Comparison of ENCODE assay signal across 8 mouse cellular contexts in the genomic region with DNA sequence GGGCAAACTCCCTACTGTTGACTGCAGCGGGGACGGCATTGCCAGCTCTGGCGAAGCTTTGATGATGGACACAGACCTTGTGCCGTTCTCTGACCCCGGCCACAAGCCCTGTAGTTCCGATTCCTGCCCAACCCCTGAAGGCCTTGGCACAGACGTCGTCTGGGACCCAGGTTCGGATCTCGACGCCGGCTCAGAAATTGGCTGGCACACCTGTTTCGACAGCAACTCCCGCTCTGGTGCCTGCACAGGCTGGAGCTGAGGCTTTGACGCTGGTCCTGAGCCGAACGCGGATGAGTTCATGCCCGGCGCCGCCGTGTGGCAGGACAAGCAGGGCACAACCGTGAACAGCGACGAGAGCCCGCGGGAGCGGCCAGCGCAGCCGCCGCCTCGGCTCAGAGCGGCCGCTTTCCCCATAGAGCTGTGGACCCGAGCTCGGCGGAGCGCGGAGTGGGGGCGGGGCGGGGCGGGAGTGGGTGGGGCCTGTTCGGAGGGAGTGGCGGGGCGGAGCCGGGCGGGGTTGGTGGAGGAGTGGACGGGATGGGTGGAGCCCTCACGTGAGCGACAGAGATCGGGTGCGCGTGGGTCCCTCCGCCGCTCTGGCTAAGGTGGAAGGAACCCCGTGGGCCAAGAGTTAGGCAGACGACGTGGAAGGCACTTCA. TPM values are rescaled to one million over a fixed set of nuclear protein-coding genes. Genes with fewer than 3 reads are reported as not detected.
DNase-seq lines count a peak whose midpoint lies in the region; ATAC-seq and TF ChIP-seq lines count a peak whose summit lies in the region.

Osbp2 (minus strand) TSS at position 450 of the 659 bp plus-strand sequence.

- peaks cover 10% of the 10 kb centered on the region for H3K4me1 ChIP-seq in heart, embryonic 15.5 days (replicated peaks)
- peaks cover 10% of the 10 kb centered on the region for H3K4me1 ChIP-seq in liver, embryonic 16.5 days (ENCODE audit: control insufficient read depth, low read depth, low read length)
- H3K4me1 ChIP-seq in neural tube, embryonic 12.5 days: 0 out of 2 replicates have a peak, but pooled peaks cover 4% of the 10 kb centered on the region
- peaks cover 7% of the 10 kb centered on the region; the same call in 1 of the 2 replicates for H3K4me1 ChIP-seq in stomach, embryonic 16.5 days (ENCODE audit: control insufficient read depth, insufficient read depth, low read length)

- H3K4me2 ChIP-seq in heart, embryonic 15.5 days: peak within 1 kb of the TSS; percentile 88
- peak within 1 kb of the TSS; percentile 64 for H3K4me2 ChIP-seq in liver, embryonic 16.5 days (ENCODE audit: low read depth, low read length)
- H3K4me2 ChIP-seq in neural tube, embryonic 12.5 days (replicated peaks): peak within 1 kb of the TSS; percentile 76
- H3K4me2 ChIP-seq in stomach, embryonic 16.5 days (ENCODE audit: low read depth, low read length): peak within 1 kb of the TSS; percentile 94

- H3ac ChIP-seq in C2C12 (ENCODE audit: control insufficient read depth, insufficient read length, low read depth): peak within 1 kb of the TSS; percentile 55

- H3K79me2 ChIP-seq in C2C12 (ENCODE audit: control insufficient read depth, insufficient read depth): no peaks in the 10 kb centered on the region

- no peak within 1 kb of the TSS for H3K27ac ChIP-seq in heart, embryonic 15.5 days
- no peak within 1 kb of the TSS for H3K27ac ChIP-seq in liver, embryonic 16.5 days (ENCODE audit: low read length)
- H3K27ac ChIP-seq in neural tube, embryonic 12.5 days: no peak within 1 kb of the TSS
- H3K27ac ChIP-seq in stomach, embryonic 16.5 days (ENCODE audit: low read length): no peak within 1 kb of the TSS

- WGBS in heart, embryonic 15.5 days: 4% methylated on average over 58 of the region's 58 CpGs
- WGBS in liver, embryonic 16.5 days (ENCODE audit: insufficient replicate concordance): 4% methylated on average over 54 of the region's 58 CpGs
- WGBS in neural tube, embryonic 12.5 days: 4% methylated on average over 53 of the region's 58 CpGs
- WGBS in stomach, embryonic 16.5 days: 4% methylated on average over 48 of the region's 58 CpGs

- no peaks in the 10 kb centered on the region for H3K36me3 ChIP-seq in C2C12 (ENCODE audit: control insufficient read depth, insufficient read depth)
- no peaks in the 10 kb centered on the region for H3K36me3 ChIP-seq in heart, embryonic 15.5 days
- no peaks in the 10 kb centered on the region for H3K36me3 ChIP-seq in liver, embryonic 16.5 days (ENCODE audit: control insufficient read depth, insufficient read depth)
- H3K36me3 ChIP-seq in neural tube, embryonic 12.5 days: no peaks in the 10 kb centered on the region
- H3K36me3 ChIP-seq in stomach, embryonic 16.5 days (ENCODE audit: control insufficient read depth, insufficient read depth, low read length): no peaks in the 10 kb centered on the region

- peak within 1 kb of the TSS; percentile 49 for H3K9ac ChIP-seq in heart, embryonic 15.5 days
- no peak within 1 kb of the TSS for H3K9ac ChIP-seq in liver, embryonic 16.5 days (ENCODE audit: low read depth, low read length)
- H3K9ac ChIP-seq in neural tube, embryonic 12.5 days: peak within 1 kb of the TSS; percentile 57
- H3K9ac ChIP-seq in stomach, embryonic 16.5 days (ENCODE audit: low read length): peak within 1 kb of the TSS; percentile 70

- no peaks in the 10 kb centered on the region for H3K27me3 ChIP-seq in C2C12 (ENCODE audit: control insufficient read depth, insufficient read depth, insufficient read length)
- peaks cover 11% of the 10 kb centered on the region; the same call in 1 of the 2 replicates for H3K27me3 ChIP-seq in heart, embryonic 15.5 days
- H3K27me3 ChIP-seq in liver, embryonic 16.5 days (ENCODE audit: control insufficient read depth, insufficient read depth, low read depth, low read length): peaks cover 25% of the 10 kb centered on the region
- H3K27me3 ChIP-seq in neural tube, embryonic 12.5 days (replicated peaks): peaks cover 5% of the 10 kb centered on the region; the same call in 1 of the 2 replicates
- H3K27me3 ChIP-seq in stomach, embryonic 16.5 days (ENCODE audit: control insufficient read depth, insufficient read depth, low read length): peaks cover 9% of the 10 kb centered on the region

- peak within 1 kb of the TSS; percentile 26 for H3K4me3 ChIP-seq in C2C12 (ENCODE audit: insufficient read depth, poor library complexity, severe bottlenecking)
- peak within 1 kb of the TSS; percentile 54 for H3K4me3 ChIP-seq in heart, embryonic 15.5 days
- peak within 1 kb of the TSS; percentile 40 for H3K4me3 ChIP-seq in liver, embryonic 16.5 days (ENCODE audit: low read depth, low read length)
- peak within 1 kb of the TSS; percentile 42 for H3K4me3 ChIP-seq in neural tube, embryonic 12.5 days
- peak within 1 kb of the TSS; percentile 53 for H3K4me3 ChIP-seq in stomach, embryonic 16.5 days (replicated peaks; ENCODE audit: low read length)

- TF ChIP-seq CTCF in C2C12 (IDR thresholded peaks at IDR 0.05; ENCODE audit: control insufficient read depth, insufficient read depth, insufficient read length): peak; percentile 55

- ATAC-seq in erythroid progenitor cell, adult 5-6 weeks (replicated peaks; ENCODE audit: low FRiP score, poor library complexity, severe bottlenecking): peak; percentile 78
- peak; percentile 91 for ATAC-seq in heart, embryonic 15.5 days (replicated peaks; ENCODE audit: insufficient number of reproducible peaks, insufficient read depth, low FRiP score, low read depth)
- ATAC-seq in liver, embryonic 16.5 days (ENCODE audit: low read depth): peak; percentile 94
- peak; percentile 92 for ATAC-seq in neural tube, embryonic 12.5 days (ENCODE audit: low FRiP score, low read depth)
- peak; percentile 95 for ATAC-seq in stomach, embryonic 16.5 days (ENCODE audit: insufficient read depth, low FRiP score)

- H3K79me3 ChIP-seq in C2C12 (ENCODE audit: low read depth): no peaks in the 10 kb centered on the region

- H3K9me3 ChIP-seq in heart, embryonic 15.5 days (replicated peaks): no peaks in the 10 kb centered on the region
- no peaks in the 10 kb centered on the region for H3K9me3 ChIP-seq in liver, embryonic 16.5 days (replicated peaks; ENCODE audit: control insufficient read depth, low read length)
- H3K9me3 ChIP-seq in neural tube, embryonic 12.5 days: no peaks in the 10 kb centered on the region
- no peaks in the 10 kb centered on the region for H3K9me3 ChIP-seq in stomach, embryonic 16.5 days (replicated peaks; ENCODE audit: control insufficient read depth, low read length)

- DNase-seq in c-Kit-negative CD71-positive TER-119-positive erythroid progenitor cells, embryonic 14.5 days (ENCODE audit: low read depth, low spot score): peak; percentile 12
- DNase-seq in kidney, postnatal 25 days: peak; percentile 82 to 90

TF ChIP-seq in C2C12, 6 proteins besides CTCF, POLR2A, EP300 and RAD21:
- TF ChIP-seq MYOG (IDR thresholded peaks at IDR 0.05; ENCODE audit: control insufficient read depth, extremely low read depth, insufficient read length): no peak
- TF ChIP-seq CEBPB (IDR thresholded peaks at IDR 0.05; ENCODE audit: low read depth): no peak
- TF ChIP-seq USF1 (IDR thresholded peaks at IDR 0.05; ENCODE audit: low read depth): no peak
- TF ChIP-seq MAX (IDR thresholded peaks at IDR 0.05): no peak
TF ChIP-seq in C2C12: peak in this region for 0.

RNA-seq across cellular contexts. Expression of gene Osbp2, which starts in this region (rescaled TPM):
- 2.1 TPM for polyA plus RNA-seq in C2C12 (2012; fragmentation: generic; extraction: Trizol)
- total RNA-seq in erythroid progenitor cell, adult 5-6 weeks (2015; ENCODE audit: low replicate concordance): not detected in 2 replicates
- total RNA-seq in erythroid progenitor cell, adult 5-6 weeks (2017; ENCODE audit: low replicate concordance): not detected in 2 replicates
- polyA plus RNA-seq in heart, embryonic 15.5 days (2015; fragmentation: Nextera tagmentation; extraction: Ambion mirVana): 0.89 and 1.5 TPM in 2 replicates
- 0.09 and 0.12 TPM in 2 replicates for polyA plus RNA-seq in liver, embryonic 16.5 days (2015; fragmentation: Nextera tagmentation; extraction: Ambion mirVana)
- 5.5 and 7.6 TPM in 2 replicates for polyA plus RNA-seq in neural tube, embryonic 12.5 days (2016; fragmentation: Nextera tagmentation; extraction: Ambion mirVana)
- polyA plus RNA-seq in stomach, embryonic 16.5 days (2015; fragmentation: Nextera tagmentation; extraction: Ambion mirVana): 0.25 and 0.27 TPM in 2 replicates

Comparison
In these comparisons a context has a peak if more than half of its experiments do, and no peak if none do; other contexts are left out.
1. Peak in ATAC-seq in erythroid progenitor cell, adult 5-6 weeks; RNA of the gene not detected or under 1 TPM.
2. Peak in ATAC-seq, H3K4me3 ChIP-seq and H3K4me2 ChIP-seq in liver, embryonic 16.5 days; RNA of the gene not detected or under 1 TPM.
3. Peak in ATAC-seq, H3K4me3 ChIP-seq, H3K9ac ChIP-seq and H3K4me2 ChIP-seq in stomach, embryonic 16.5 days; RNA of the gene not detected or under 1 TPM.